Mouse (Mus musculus) MEL (cell line): ENCODE data around the gene Coq3. TPM values are rescaled to one million over a fixed set of nuclear protein-coding genes. Genes with fewer than 3 reads are reported as not detected.

Source experiments
- DNase-seq: peaks from one replicate; pipeline ENCODE4 v3.0.0; 2011; ENCODE audit warnings: low read depth, low spot score
- H3K27ac ChIP-seq: 2 replicates; pipeline ENCODE4 v1.5.1; 2012; ENCODE audit warnings: low read depth, mild to moderate bottlenecking, control low read depth, low read length, moderate library complexity; ENCODE audit not compliant: control insufficient read depth
- H3K27me3 ChIP-seq, 2 experiments: fragments of 150-350 bp in 1 of 2; sonication (generic) in 1 of 2; 2 replicates each; pipeline ENCODE4 v1.6.1; 2012; ENCODE audit warnings: low read length in 2 of 2, mild to moderate bottlenecking in 2 of 2, improper control_type of control experiment in 1 of 2, moderate library complexity in 1 of 2; ENCODE audit not compliant: insufficient read depth in 2 of 2, control insufficient read depth in 1 of 2
- H3K36me3 ChIP-seq, 2 experiments: 2 replicates each; pipeline ENCODE4 v1.6.1; 2012 to 2014; ENCODE audit warnings: low read length in 2 of 2, improper control_type of control experiment in 1 of 2, inconsistent platforms in 1 of 2, mild to moderate bottlenecking in 1 of 2; ENCODE audit not compliant: insufficient read depth in 2 of 2, control insufficient read depth in 1 of 2
- H3K4me1 ChIP-seq, 2 experiments: fragments of 150-350 bp in 1 of 2; sonication (generic) in 1 of 2; 2 replicates each; pipeline ENCODE4 v1.6.1; 2012; ENCODE audit warnings: low read length in 2 of 2, improper control_type of control experiment in 1 of 2, mild to moderate bottlenecking in 1 of 2; ENCODE audit not compliant: insufficient read depth in 2 of 2, control insufficient read depth in 1 of 2
- H3K4me3 ChIP-seq, 2 experiments: fragments of 150-350 bp in 1 of 2; sonication (generic) in 1 of 2; 2 replicates each; pipeline ENCODE4 v1.5.1; 2012; ENCODE audit warnings: low read depth in 2 of 2, low read length in 2 of 2, mild to moderate bottlenecking in 2 of 2, moderate library complexity in 2 of 2, control low read depth in 1 of 2, improper control_type of control experiment in 1 of 2; ENCODE audit not compliant: control insufficient read depth in 1 of 2, insufficient read depth in 1 of 2
- H3K79me2 ChIP-seq: 2 replicates; pipeline ENCODE4 v1.6.1; 2012; ENCODE audit warnings: mild to moderate bottlenecking, low read length, moderate library complexity; ENCODE audit not compliant: control insufficient read depth, poor library complexity, insufficient read depth
- H3K9ac ChIP-seq: 2 replicates; pipeline ENCODE4 v1.6.1; 2012; ENCODE audit warnings: low read depth, mild to moderate bottlenecking, control low read depth, low read length, moderate library complexity; ENCODE audit not compliant: control insufficient read depth, poor library complexity, severe bottlenecking
- H3K9me3 ChIP-seq: fragments of 150-350 bp; sonication (generic); replicated peaks from 2 replicates; pipeline ENCODE4 v1.6.1; 2012; ENCODE audit warnings: mild to moderate bottlenecking, low read length, improper control_type of control experiment, moderate library complexity; ENCODE audit not compliant: insufficient read depth
- BHLHE40 ChIP-seq: IDR thresholded peaks from 2 replicates; pipeline ENCODE4 v1.6.1; 2012; ENCODE audit warnings: low read depth, mild to moderate bottlenecking, inconsistent platforms, low read length, improper control_type of control experiment, borderline replicate concordance
- CHD2 ChIP-seq: IDR thresholded peaks from 2 replicates; pipeline ENCODE4 v1.6.1; 2011; ENCODE audit warnings: low read length, improper control_type of control experiment
- CTCF ChIP-seq, 3 experiments: IDR thresholded peaks in 2 of 3; conservative IDR thresholded peaks in 1 of 3; 2 replicates each; pipeline ENCODE4 v1.5.1; 2011 to 2012; ENCODE audit warnings: low read length in 3 of 3, low read depth in 2 of 3, mild to moderate bottlenecking in 2 of 3, improper control_type of control experiment in 1 of 3, inconsistent platforms in 1 of 3, mixed read lengths in 1 of 3, moderate library complexity in 1 of 3; ENCODE audit not compliant: control insufficient read depth in 1 of 3, insufficient read depth in 1 of 3, poor library complexity in 1 of 3, severe bottlenecking in 1 of 3
- E2F4 ChIP-seq: IDR thresholded peaks from 2 replicates; pipeline ENCODE4 v1.6.1; 2011; ENCODE audit warnings: low read depth, low read length, improper control_type of control experiment, borderline replicate concordance
- ELF1 ChIP-seq: IDR thresholded peaks from 2 replicates; pipeline ENCODE4 v1.6.1; 2014; ENCODE audit warnings: low read depth, mild to moderate bottlenecking, inconsistent platforms, low read length, improper control_type of control experiment, moderate library complexity
- EP300 ChIP-seq, 2 experiments: IDR thresholded peaks; 2 replicates each; pipeline ENCODE4 v1.6.1; 2011; ENCODE audit warnings: improper control_type of control experiment in 2 of 2, low read length in 2 of 2, low read depth in 1 of 2, mild to moderate bottlenecking in 1 of 2
- ETS1 ChIP-seq: IDR thresholded peaks from 2 replicates; pipeline ENCODE4 v1.6.1; 2012; ENCODE audit warnings: low read depth, mild to moderate bottlenecking, inconsistent platforms, low read length, improper control_type of control experiment, moderate library complexity
- HCFC1 ChIP-seq: IDR thresholded peaks from 2 replicates; pipeline ENCODE4 v1.6.1; 2012; ENCODE audit warnings: low read depth, mild to moderate bottlenecking, inconsistent platforms, low read length, improper control_type of control experiment, moderate library complexity
- JUND ChIP-seq: IDR thresholded peaks from 2 replicates; pipeline ENCODE4 v1.6.1; 2011; ENCODE audit warnings: low read depth, mild to moderate bottlenecking, improper control_type of control experiment, low read length
- MAFK ChIP-seq: IDR thresholded peaks from 2 replicates; pipeline ENCODE4 v1.6.1; 2011; ENCODE audit warnings: low read depth, mild to moderate bottlenecking, low read length, improper control_type of control experiment, borderline replicate concordance
- MAX ChIP-seq: IDR thresholded peaks from 2 replicates; pipeline ENCODE4 v1.6.1; 2011; ENCODE audit warnings: low read length, improper control_type of control experiment
- MEF2A ChIP-seq: IDR thresholded peaks from 2 replicates; pipeline ENCODE4 v1.6.1; 2014; ENCODE audit warnings: low read depth, mild to moderate bottlenecking, inconsistent platforms, low read length, improper control_type of control experiment; ENCODE audit not compliant: poor library complexity, insufficient replicate concordance, severe bottlenecking; ENCODE audit errors: extremely low read depth
- MXI1 ChIP-seq: IDR thresholded peaks from 2 replicates; pipeline ENCODE4 v1.6.1; 2011; ENCODE audit warnings: mild to moderate bottlenecking, low read depth, low read length, improper control_type of control experiment
- MYB ChIP-seq: IDR thresholded peaks from 2 replicates; pipeline ENCODE4 v1.6.1; 2011; ENCODE audit warnings: mild to moderate bottlenecking, low read depth, low read length, improper control_type of control experiment
- MYC ChIP-seq: IDR thresholded peaks from 2 replicates; pipeline ENCODE4 v1.6.1; 2011; ENCODE audit warnings: low read depth, mild to moderate bottlenecking, low read length, improper control_type of control experiment, moderate library complexity
- NELFE ChIP-seq: IDR thresholded peaks from 2 replicates; pipeline ENCODE4 v1.6.1; 2011; ENCODE audit warnings: low read depth, low read length, improper control_type of control experiment
- NRF1 ChIP-seq: IDR thresholded peaks from 2 replicates; pipeline ENCODE4 v1.6.1; 2014; ENCODE audit warnings: low read depth, mild to moderate bottlenecking, inconsistent platforms, low read length, improper control_type of control experiment, moderate library complexity; ENCODE audit not compliant: poor library complexity, insufficient read depth, severe bottlenecking
- POLR2A ChIP-seq, 2 experiments: IDR thresholded peaks; 2 replicates each; pipeline ENCODE4 v1.6.1; 2011 to 2012; ENCODE audit warnings: low read length in 2 of 2, mild to moderate bottlenecking in 2 of 2, control low read depth in 1 of 2, improper control_type of control experiment in 1 of 2, low read depth in 1 of 2, moderate library complexity in 1 of 2; ENCODE audit not compliant: control insufficient read depth in 1 of 2, insufficient read depth in 1 of 2, poor library complexity in 1 of 2
- POLR2AphosphoS2 ChIP-seq: IDR thresholded peaks from 2 replicates; pipeline ENCODE4 v1.6.1; 2011; ENCODE audit warnings: low read length, improper control_type of control experiment
- RAD21 ChIP-seq: IDR thresholded peaks from 2 replicates; pipeline ENCODE4 v1.6.1; 2011; ENCODE audit warnings: mild to moderate bottlenecking, low read depth, low read length, improper control_type of control experiment
- RCOR1 ChIP-seq: IDR thresholded peaks from 2 replicates; pipeline ENCODE4 v1.6.1; 2012; ENCODE audit warnings: low read depth, mild to moderate bottlenecking, inconsistent platforms, low read length, improper control_type of control experiment
- SIN3A ChIP-seq: IDR thresholded peaks from 2 replicates; pipeline ENCODE4 v1.6.1; 2012; ENCODE audit warnings: low read length, improper control_type of control experiment, inconsistent platforms
- SMC3 ChIP-seq: IDR thresholded peaks from 2 replicates; pipeline ENCODE4 v1.6.1; 2011; ENCODE audit warnings: low read depth, low read length, improper control_type of control experiment
- TAL1 ChIP-seq: IDR thresholded peaks from 2 replicates; pipeline ENCODE4 v1.6.1; 2012; ENCODE audit warnings: mild to moderate bottlenecking, inconsistent platforms, low read length, moderate library complexity, mixed read lengths
- TBP ChIP-seq: IDR thresholded peaks from 2 replicates; pipeline ENCODE4 v1.8.0; 2011; ENCODE audit warnings: low read depth, low read length, improper control_type of control experiment
- TCF12 ChIP-seq: IDR thresholded peaks from 2 replicates; pipeline ENCODE4 v1.6.1; 2014; ENCODE audit warnings: low read depth, mild to moderate bottlenecking, inconsistent platforms, low read length, improper control_type of control experiment, moderate library complexity
- UBTF ChIP-seq: IDR thresholded peaks from 2 replicates; pipeline ENCODE4 v1.6.1; 2012; ENCODE audit warnings: low read depth, mild to moderate bottlenecking, inconsistent platforms, low read length, improper control_type of control experiment, moderate library complexity, borderline replicate concordance; ENCODE audit not compliant: insufficient read depth
- ZC3H11A ChIP-seq: IDR thresholded peaks from 2 replicates; pipeline ENCODE4 v1.6.1; 2012; ENCODE audit warnings: low read depth, mild to moderate bottlenecking, inconsistent platforms, low read length, improper control_type of control experiment
- ZMIZ1 ChIP-seq: IDR thresholded peaks from 2 replicates; pipeline ENCODE4 v1.6.1; 2012; ENCODE audit warnings: low read depth, mild to moderate bottlenecking, inconsistent platforms, low read length, improper control_type of control experiment, moderate library complexity
- ZNF384 ChIP-seq: IDR thresholded peaks from 2 replicates; pipeline ENCODE4 v1.6.1; 2012; ENCODE audit warnings: low read depth, mild to moderate bottlenecking, inconsistent platforms, low read length, improper control_type of control experiment
- polyA plus RNA-seq, 2 experiments: library from polyadenylated mRNA; stranded (reverse) in 1 of 2; unstranded in 1 of 2; fragments of >175 nt in 1 of 2; fragments of >200 nt in 1 of 2; gene quantifications; 2 replicates each; pipeline versions ENCODE4 v1.2.1 to v1.2.4; 2012; ENCODE audit warnings: low replicate concordance in 2 of 2, low read depth in 1 of 2; ENCODE audit not compliant: insufficient read length in 2 of 2, insufficient read depth in 1 of 2, missing spikeins in 1 of 2
- total RNA-seq: library from RNA; depleted of rRNA; stranded (reverse); fragments of 300-350 nt; gene quantifications from 2 replicates; pipeline ENCODE4 v1.2.3, GENCODE M21; 2012; rRNA removed

The Coq3 gene
- 11.2 and 12.7 TPM in 2 replicates for total RNA-seq
- polyA plus RNA-seq = 10 to 100 TPM in 1 of 2 experiments, not detected in 1; 15.1 TPM

DNA sequence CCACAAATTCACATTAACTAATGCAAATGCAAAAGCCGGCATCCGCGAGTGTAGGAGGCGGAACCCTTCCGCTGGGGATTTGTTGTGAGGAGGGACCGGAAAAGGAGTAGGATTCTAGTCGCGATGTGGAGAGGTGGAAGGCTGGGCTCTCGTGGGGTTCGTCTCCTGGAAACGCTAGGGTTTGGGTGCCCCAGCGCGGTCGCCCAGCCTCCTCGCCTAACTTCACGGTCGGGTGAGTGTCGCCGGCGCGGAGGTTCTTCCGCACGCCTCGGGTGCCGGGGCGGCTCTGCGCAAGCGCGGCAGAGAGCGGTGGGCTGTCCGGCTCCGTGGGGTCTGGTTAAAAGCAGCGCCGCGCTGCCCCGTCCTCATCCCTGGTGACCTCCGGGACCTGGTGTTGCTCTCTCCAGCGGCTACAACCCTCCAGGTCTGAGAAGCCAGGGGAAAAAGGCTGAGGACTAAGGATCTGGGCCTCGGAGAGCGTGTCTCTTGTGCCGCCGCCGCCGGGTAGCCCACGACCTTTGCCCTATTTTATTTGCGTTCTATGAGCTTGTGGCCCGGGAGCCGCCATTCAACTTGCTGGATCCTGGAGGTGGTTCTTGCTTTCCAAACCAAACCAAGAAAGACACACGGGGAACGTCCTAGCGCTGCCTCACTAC lies at the start of gene Coq3:
Gene Coq3 (plus strand): TSS at position 109 of the 656 bp plus-strand sequence.
- Histone ChIP-seq H3K36me3 (peaks cover 8 to 9% of the 10 kb centered on the region in 2 experiments), H3K27me3 (no peaks in the 10 kb centered on the region), H3K4me3 (peak within 1 kb of the TSS; percentile 68 to 88), H3K27ac (peak within 1 kb of the TSS; percentile 93), H3K9me3 (no peaks in the 10 kb centered on the region), H3K4me1 (no peaks in the 10 kb centered on the region), H3K9ac (peak within 1 kb of the TSS; percentile 91), H3K79me2 (peaks cover 1% of the 10 kb centered on the region; the same call in 1 of the 2 replicates)
- 0 out of 2 replicates have a peak, but pooled peaks have one; percentile 22 for TF ChIP-seq MYC
- peak; percentile 65 for TF ChIP-seq TCF12
- no peak for TF ChIP-seq TAL1
- peak; percentile 75 for TF ChIP-seq ELF1
- no peak for TF ChIP-seq RCOR1
- TF ChIP-seq POLR2AphosphoS2 = peak; percentile 81
- 0 out of 4 replicates have a peak, but pooled peaks of 1 of the 2 experiments have one; percentile 37 for TF ChIP-seq EP300 (IDR thresholded peaks at IDR 0.05; ENCODE audit: low read depth in 1 of 2, low read length in 2 of 2)
- no peak for TF ChIP-seq CTCF (IDR thresholded peaks at IDR 0.05 in 2 of 3, conservative IDR thresholded peaks at IDR 0.05 in 1 of 3; ENCODE audit: control insufficient read depth in 1 of 3, insufficient read depth in 1 of 3, low read depth in 2 of 3, low read length in 3 of 3, poor library complexity in 1 of 3, severe bottlenecking in 1 of 3)
- TF ChIP-seq E2F4 = no peak
- TF ChIP-seq MXI1 = peak; percentile 85
- peak; percentile 54; the same call in 1 of the 2 replicates for TF ChIP-seq MAX
- TF ChIP-seq NRF1 = peak; percentile 85
- TF ChIP-seq SMC3 = no peak
- no peak for TF ChIP-seq BHLHE40
- peak; percentile 67; the same call in 1 of the 2 replicates for TF ChIP-seq SIN3A
- peak; percentile 87 for TF ChIP-seq TBP
- peak; percentile 44; the same call in 1 of the 2 replicates for TF ChIP-seq ZMIZ1
- TF ChIP-seq NELFE = peak; percentile 66
- TF ChIP-seq HCFC1 = peak; percentile 85
- TF ChIP-seq POLR2A (IDR thresholded peaks at IDR 0.05; ENCODE audit: control insufficient read depth in 1 of 2, insufficient read depth in 1 of 2, low read depth in 1 of 2, low read length in 2 of 2, poor library complexity in 1 of 2) = peak; percentile 71 to 77; a peak in 3 of 4 replicates
- DNase-seq = peak; percentile 92

DNA sequence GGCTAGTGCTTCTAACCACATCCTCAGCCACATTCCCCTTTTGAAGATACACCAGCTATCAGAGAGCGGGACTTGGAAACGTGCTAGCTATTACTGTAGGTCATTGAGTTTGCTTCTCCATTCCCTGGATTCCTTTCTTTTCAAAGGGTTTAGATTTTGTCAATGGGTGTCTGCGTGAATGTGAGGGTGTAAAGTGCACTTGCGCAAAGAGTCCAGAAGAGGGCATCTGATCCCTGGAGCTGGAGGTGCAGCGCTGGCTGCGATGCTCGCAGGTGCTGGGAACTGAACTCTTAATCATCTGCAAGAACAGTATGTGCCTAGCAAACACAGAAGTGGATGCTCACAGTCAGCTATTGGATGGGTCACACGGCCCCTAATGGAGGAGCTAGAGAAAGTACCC lies 46.6 kb upstream of the Coq3 start:
- H3K9me3 ChIP-seq = no peaks in the 10 kb centered on the region
- TF ChIP-seq RAD21 = peak; percentile 9
- TF ChIP-seq JUND = no peak
- TF ChIP-seq CTCF (IDR thresholded peaks at IDR 0.05 in 2 of 3, conservative IDR thresholded peaks at IDR 0.05 in 1 of 3; ENCODE audit: control insufficient read depth in 1 of 3, insufficient read depth in 1 of 3, low read depth in 2 of 3, low read length in 3 of 3, poor library complexity in 1 of 3, severe bottlenecking in 1 of 3) = peak; percentile 41 to 51 (median 44)
- no peak for TF ChIP-seq ETS1
- TF ChIP-seq ZC3H11A = no peak
- TF ChIP-seq UBTF = no peak
- no peak for TF ChIP-seq ZNF384
- peak; percentile 19; the same call in 1 of the 2 replicates for TF ChIP-seq SMC3
- TF ChIP-seq MYB = no peak
- TF ChIP-seq MEF2A = no peak
- no peak for TF ChIP-seq POLR2AphosphoS2
- no peak for TF ChIP-seq TBP
- no peak for TF ChIP-seq CHD2
- no peak for TF ChIP-seq TCF12
- no peak for TF ChIP-seq SIN3A
- TF ChIP-seq MAFK = no peak
- no peak for TF ChIP-seq ZMIZ1
- no peaks in the 10 kb centered on the region for H3K4me1 ChIP-seq
- H3K4me3 ChIP-seq = no peak overlapping the region
- H3K79me2 ChIP-seq = no peaks in the 10 kb centered on the region
- H3K9ac ChIP-seq = no peak overlapping the region
- peak; percentile 41 for DNase-seq
- H3K27ac ChIP-seq = no peak overlapping the region
- H3K27me3 ChIP-seq = no peaks in the 10 kb centered on the region
- H3K36me3 ChIP-seq = peaks cover 0 to 2% of the 10 kb centered on the region in 2 experiments; a peak in 1 of 4 replicates
